ENCODE assay signal across 15 mouse cellular contexts in genomic region chr6:45938775-45939174, GRCm38 (mm10).
"Had no signal": no experiment of that assay in that cellular context is flagged by ENCODE, and none has a peak within 500 bp of the region (broad histone marks: within the 10 kb centered on the region; RNA-seq: fewer than 3 reads in every experiment).

No protein-coding gene starts in this region.

- H3K36me3 ChIP-seq: limb, embryonic 12.5 days; liver, embryonic 13.5 days; stomach, embryonic 15.5 days had no signal

- ATAC-seq: liver, postnatal 0 days; lung, postnatal 0 days had no signal

- H3K27ac ChIP-seq: kidney, postnatal 0 days; limb, embryonic 12.5 days; liver, embryonic 13.5 days; stomach, embryonic 15.5 days had no signal

- H3K9ac ChIP-seq: limb, embryonic 12.5 days; liver, embryonic 13.5 days; liver, postnatal 0 days; stomach, embryonic 15.5 days had no signal

- H3K4me2 ChIP-seq: limb, embryonic 12.5 days; liver, embryonic 13.5 days; stomach, embryonic 15.5 days had no signal

- DNase-seq: kidney, adult 9 months; kidney, postnatal 36 days; layer of hippocampus, adult 9-11 months; layer of hippocampus, postnatal 36 days; liver; liver, embryonic 13.5 days; liver, postnatal 0 days; lung, postnatal 36 days; right cerebral cortex, postnatal 4 days; thymus, adult 2 months; thymus, postnatal 25 days had no signal

- H3K4me3 ChIP-seq: limb, embryonic 12.5 days; liver, embryonic 13.5 days; stomach, embryonic 15.5 days had no signal

- H3K27me3 ChIP-seq: limb, embryonic 12.5 days; liver, embryonic 13.5 days; stomach, embryonic 15.5 days had no signal

- H3K9me3 ChIP-seq: limb, embryonic 12.5 days; liver, embryonic 13.5 days; stomach, embryonic 15.5 days had no signal

- H3K4me1 ChIP-seq: limb, embryonic 12.5 days; liver, embryonic 13.5 days; stomach, embryonic 15.5 days had no signal
